ENCODE assay signal across 18 mouse cellular contexts in genomic region chr6:40137346-40137745, GRCm38 (mm10).
DNase-seq lines count a peak whose midpoint lies in the region; ATAC-seq and TF ChIP-seq lines count a peak whose summit lies in the region.
"Had no signal": no experiment of that assay in that cellular context is flagged by ENCODE, and none has a peak within 500 bp of the region (broad histone marks: within the 10 kb centered on the region; RNA-seq: fewer than 3 reads in every experiment).

No protein-coding gene starts in this region.

- H3K4me3 ChIP-seq in intestine, embryonic 14.5 days (ENCODE audit: low read depth, low read length): no peak overlapping the region
- no peak overlapping the region for H3K4me3 ChIP-seq in intestine, postnatal 0 days (ENCODE audit: low read depth, low read length)
- no peak overlapping the region for H3K4me3 ChIP-seq in forebrain, embryonic 13.5 days
- H3K4me3 ChIP-seq in hindbrain, embryonic 12.5 days: no peak overlapping the region
- H3K4me3 ChIP-seq in neural tube, embryonic 15.5 days (replicated peaks): no peak overlapping the region
- H3K4me3 ChIP-seq: heart, adult 2 months; kidney, embryonic 15.5 days; limb, embryonic 10.5 days; liver, embryonic 13.5 days; megakaryocyte, embryonic 14.5 days had no signal

- H3K9ac ChIP-seq in intestine, embryonic 14.5 days (ENCODE audit: low read length): no peak overlapping the region
- no peak overlapping the region for H3K9ac ChIP-seq in intestine, postnatal 0 days (ENCODE audit: low read depth, low read length)
- H3K9ac ChIP-seq in forebrain, embryonic 13.5 days: no peak overlapping the region
- H3K9ac ChIP-seq in hindbrain, embryonic 12.5 days: no peak overlapping the region
- H3K9ac ChIP-seq in neural tube, embryonic 15.5 days (replicated peaks): no peak overlapping the region
- H3K9ac ChIP-seq: kidney, embryonic 15.5 days; liver, embryonic 13.5 days had no signal

- no peaks in the 10 kb centered on the region for H3K9me3 ChIP-seq in intestine, embryonic 14.5 days (ENCODE audit: control insufficient read depth, low read length)
- no peaks in the 10 kb centered on the region for H3K9me3 ChIP-seq in intestine, postnatal 0 days (ENCODE audit: control insufficient read depth)
- no peaks in the 10 kb centered on the region for H3K9me3 ChIP-seq in forebrain, embryonic 13.5 days (replicated peaks)
- H3K9me3 ChIP-seq in hindbrain, embryonic 12.5 days (replicated peaks): no peaks in the 10 kb centered on the region
- no peaks in the 10 kb centered on the region for H3K9me3 ChIP-seq in neural tube, embryonic 15.5 days (replicated peaks)
- H3K9me3 ChIP-seq: G1E; kidney, embryonic 15.5 days; limb, embryonic 10.5 days; liver, embryonic 13.5 days; megakaryocyte, embryonic 14.5 days had no signal

- no peak overlapping the region for H3K4me2 ChIP-seq in intestine, embryonic 14.5 days (ENCODE audit: low read length)
- no peak overlapping the region for H3K4me2 ChIP-seq in intestine, postnatal 0 days (replicated peaks; ENCODE audit: low read depth)
- no peak overlapping the region for H3K4me2 ChIP-seq in forebrain, embryonic 13.5 days
- H3K4me2 ChIP-seq in hindbrain, embryonic 12.5 days (replicated peaks): no peak overlapping the region
- no peak overlapping the region for H3K4me2 ChIP-seq in neural tube, embryonic 15.5 days
- H3K4me2 ChIP-seq: kidney, embryonic 15.5 days; liver, embryonic 13.5 days had no signal

- no peak overlapping the region for H3K27ac ChIP-seq in intestine, embryonic 14.5 days (ENCODE audit: low read depth)
- H3K27ac ChIP-seq in intestine, postnatal 0 days (ENCODE audit: low read depth, low read length): no peak overlapping the region
- peak overlapping the region; percentile 51; the same call in 1 of the 2 replicates for H3K27ac ChIP-seq in forebrain, embryonic 13.5 days
- H3K27ac ChIP-seq in hindbrain, embryonic 12.5 days: peak overlapping the region; percentile 76
- peak overlapping the region; percentile 63 for H3K27ac ChIP-seq in neural tube, embryonic 15.5 days (replicated peaks)
- H3K27ac ChIP-seq: heart, adult 2 months; kidney, embryonic 15.5 days; limb, embryonic 10.5 days; liver, embryonic 13.5 days had no signal

- H3K36me3 ChIP-seq in intestine, embryonic 14.5 days (ENCODE audit: control insufficient read depth, insufficient read depth, low read length): no peaks in the 10 kb centered on the region
- H3K36me3 ChIP-seq in intestine, postnatal 0 days (ENCODE audit: control insufficient read depth, insufficient read depth): no peaks in the 10 kb centered on the region
- H3K36me3 ChIP-seq in forebrain, embryonic 13.5 days (ENCODE audit: poor library complexity, severe bottlenecking): no peaks in the 10 kb centered on the region
- no peaks in the 10 kb centered on the region for H3K36me3 ChIP-seq in hindbrain, embryonic 12.5 days
- no peaks in the 10 kb centered on the region for H3K36me3 ChIP-seq in neural tube, embryonic 15.5 days
- H3K36me3 ChIP-seq: G1E; kidney, embryonic 15.5 days; limb, embryonic 10.5 days; liver, embryonic 13.5 days had no signal

- no peak for TF ChIP-seq CTCF in intestine, postnatal 0 days (IDR thresholded peaks at IDR 0.05; ENCODE audit: low read depth)

- peak; percentile 31 for DNase-seq in intestine, embryonic 14.5 days (ENCODE audit: low spot score)
- no peak for DNase-seq in layer of hippocampus, adult 9-11 months
- DNase-seq in natural killer cell, adult 2 months (ENCODE audit: low spot score in 2 of 2): no peak
- DNase-seq: adrenal gland, adult 8-10 months; cerebellum, adult 8-10 months; heart, adult 2 months; liver, embryonic 13.5 days; lung, postnatal 10 days; thymus, postnatal 4 days had no signal

- H3K4me1 ChIP-seq in intestine, embryonic 14.5 days (replicated peaks; ENCODE audit: control insufficient read depth, insufficient read depth, low read length): no peaks in the 10 kb centered on the region; the same call in 1 of the 2 replicates
- H3K4me1 ChIP-seq in intestine, postnatal 0 days (replicated peaks; ENCODE audit: control insufficient read depth, insufficient read depth, low read length): no peaks in the 10 kb centered on the region
- peaks cover 23% of the 10 kb centered on the region for H3K4me1 ChIP-seq in forebrain, embryonic 13.5 days
- peaks cover 18% of the 10 kb centered on the region for H3K4me1 ChIP-seq in hindbrain, embryonic 12.5 days
- peaks cover 37% of the 10 kb centered on the region for H3K4me1 ChIP-seq in neural tube, embryonic 15.5 days
- H3K4me1 ChIP-seq: kidney, embryonic 15.5 days; limb, embryonic 10.5 days; liver, embryonic 13.5 days; megakaryocyte, embryonic 14.5 days had no signal

- no peaks in the 10 kb centered on the region for H3K27me3 ChIP-seq in intestine, embryonic 14.5 days (replicated peaks; ENCODE audit: control insufficient read depth, insufficient read depth, low read length)
- no peaks in the 10 kb centered on the region for H3K27me3 ChIP-seq in intestine, postnatal 0 days (replicated peaks; ENCODE audit: control insufficient read depth, insufficient read depth, low read length)
- no peaks in the 10 kb centered on the region for H3K27me3 ChIP-seq in forebrain, embryonic 13.5 days
- no peaks in the 10 kb centered on the region for H3K27me3 ChIP-seq in hindbrain, embryonic 12.5 days
- no peaks in the 10 kb centered on the region for H3K27me3 ChIP-seq in neural tube, embryonic 15.5 days (replicated peaks)
- H3K27me3 ChIP-seq: kidney, embryonic 15.5 days; liver, embryonic 13.5 days; megakaryocyte, embryonic 14.5 days had no signal

- ATAC-seq in intestine, embryonic 14.5 days (replicated peaks; ENCODE audit: low FRiP score, low TSS enrichment, low read depth): no peak
- no peak for ATAC-seq in intestine, postnatal 0 days
- ATAC-seq in forebrain, embryonic 13.5 days: peak; percentile 73
- peak; percentile 67 for ATAC-seq in hindbrain, embryonic 12.5 days (ENCODE audit: low FRiP score)
- peak; percentile 15; the same call in 1 of the 2 replicates for ATAC-seq in neural tube, embryonic 15.5 days (ENCODE audit: low FRiP score)
- ATAC-seq: inflammation-experienced regulatory T-cells, adult 6 months had no signal

- 77% methylated on average over 6 of the region's 6 CpGs for WGBS in intestine, embryonic 14.5 days
- WGBS in intestine, postnatal 0 days: 77% methylated on average over 6 of the region's 6 CpGs
- 15% methylated on average over 6 of the region's 6 CpGs for WGBS in forebrain, embryonic 13.5 days
- WGBS in hindbrain, embryonic 12.5 days: 43% methylated on average over 6 of the region's 6 CpGs
- WGBS in neural tube, embryonic 15.5 days: 24% methylated on average over 6 of the region's 6 CpGs

Comparison
In these comparisons a context has a peak if more than half of its experiments do, and no peak if none do; other contexts are left out.
1. ATAC-seq: peak in forebrain, embryonic 13.5 days (single experiment), hindbrain, embryonic 12.5 days (single experiment) and neural tube, embryonic 15.5 days (single experiment); none in intestine, embryonic 14.5 days (single experiment) and intestine, postnatal 0 days (single experiment).
2. H3K27ac ChIP-seq: peak in forebrain, embryonic 13.5 days (single experiment), hindbrain, embryonic 12.5 days (single experiment) and neural tube, embryonic 15.5 days (single experiment); none in intestine, embryonic 14.5 days (single experiment) and intestine, postnatal 0 days (single experiment).